ENCODE assay signal across 18 mouse cellular contexts in genomic region chr11:3578050-3578725, GRCm38 (mm10).
"Had no signal": no experiment of that assay in that cellular context is flagged by ENCODE, and none has a peak within 500 bp of the region (broad histone marks: within the 10 kb centered on the region; RNA-seq: fewer than 3 reads in every experiment).

No protein-coding gene starts in this region.

- H3K27ac ChIP-seq: liver, embryonic 14.5 days; macrophage; midbrain, embryonic 13.5 days; midbrain, embryonic 15.5 days; neural tube, embryonic 12.5 days had no signal

- ATAC-seq: liver, postnatal 0 days; midbrain, embryonic 13.5 days; midbrain, embryonic 15.5 days had no signal

- H3K4me1 ChIP-seq: midbrain, embryonic 15.5 days had no signal

- H3K9me3 ChIP-seq: megakaryocyte, embryonic 14.5 days; midbrain, embryonic 13.5 days; midbrain, embryonic 15.5 days; neural tube, embryonic 12.5 days had no signal

- H3K4me3 ChIP-seq: megakaryocyte, embryonic 14.5 days; midbrain, embryonic 13.5 days; midbrain, embryonic 15.5 days; neural tube, embryonic 12.5 days had no signal

- H3K27me3 ChIP-seq: megakaryocyte, embryonic 14.5 days; midbrain, embryonic 13.5 days; midbrain, embryonic 15.5 days; neural tube, embryonic 12.5 days had no signal

- H3K9ac ChIP-seq: liver, embryonic 14.5 days; liver, postnatal 0 days; midbrain, embryonic 13.5 days; midbrain, embryonic 15.5 days; neural tube, embryonic 12.5 days had no signal

- H3K36me3 ChIP-seq: midbrain, embryonic 13.5 days; midbrain, embryonic 15.5 days; neural tube, embryonic 12.5 days had no signal

- DNase-seq: liver, postnatal 0 days; lung, adult 2 months; lung, postnatal 14 days; retina, postnatal 1 day; right cerebral cortex, adult 18-20 months; right cerebral cortex, postnatal 25 days; right cerebral cortex, postnatal 4 days; spleen, adult 18-20 months; thymus, adult 18-20 months; thymus, postnatal 14 days; thymus, postnatal 36 days had no signal

- H3K4me2 ChIP-seq: midbrain, embryonic 11.5 days; midbrain, embryonic 13.5 days; midbrain, embryonic 15.5 days; neural tube, embryonic 12.5 days had no signal
